Mouse (Mus musculus): ENCODE measurements around the gene Suclg1. TPM values are rescaled to one million over a fixed set of nuclear protein-coding genes. Genes with fewer than 3 reads are reported as not detected.

Gene Suclg1
- total RNA-seq, 2 experiments from 2014 or later, result 137 to 145 TPM

DNA sequence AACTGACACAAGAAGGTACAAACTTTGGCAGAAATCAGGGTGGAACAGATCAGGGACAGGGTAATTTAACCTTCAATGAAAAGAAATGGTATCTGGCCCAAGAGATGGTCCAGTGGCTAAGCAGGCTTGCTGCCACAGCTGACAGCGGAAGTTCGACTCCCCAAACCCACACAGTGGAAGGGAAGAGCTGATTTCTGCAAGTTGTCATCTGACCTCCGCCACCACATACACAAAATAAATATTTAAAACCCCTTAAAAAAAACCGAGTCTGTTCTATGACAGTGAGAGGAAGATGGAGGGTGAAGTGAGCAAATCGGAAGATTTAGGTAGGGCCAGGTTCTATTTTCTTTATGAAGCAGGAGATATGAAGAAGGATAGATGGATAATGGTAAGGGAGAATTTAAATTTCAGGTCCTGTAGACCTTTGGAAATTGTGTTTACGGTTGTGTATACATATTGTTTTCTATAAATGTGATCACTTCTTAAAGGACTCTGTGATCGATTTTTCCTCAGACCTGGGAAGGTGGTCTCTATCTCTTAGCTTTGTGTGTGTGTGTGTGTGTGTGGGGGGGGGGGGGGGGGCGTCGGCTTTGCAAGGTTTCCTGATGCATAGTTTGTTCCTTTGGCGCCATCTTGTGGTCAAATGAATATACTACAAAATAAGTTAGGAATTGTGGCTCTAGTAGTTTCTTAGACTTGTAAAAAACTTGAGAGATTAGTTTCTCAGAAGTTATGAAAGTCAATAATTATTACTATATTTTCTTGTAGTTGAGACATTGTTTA, 20.6 kb upstream of the Suclg1 start:
- TF ChIP-seq CTCF (conservative IDR thresholded peaks at IDR 0.05), result peak; percentile 66
- Histone ChIP-seq H3K4me3 (no peak overlapping the region), H3K27ac (no peak overlapping the region)
- DNase-seq (ENCODE audit: low spot score in 2 of 2), result peak in 1 of 2 experiments; percentile 37

DNA sequence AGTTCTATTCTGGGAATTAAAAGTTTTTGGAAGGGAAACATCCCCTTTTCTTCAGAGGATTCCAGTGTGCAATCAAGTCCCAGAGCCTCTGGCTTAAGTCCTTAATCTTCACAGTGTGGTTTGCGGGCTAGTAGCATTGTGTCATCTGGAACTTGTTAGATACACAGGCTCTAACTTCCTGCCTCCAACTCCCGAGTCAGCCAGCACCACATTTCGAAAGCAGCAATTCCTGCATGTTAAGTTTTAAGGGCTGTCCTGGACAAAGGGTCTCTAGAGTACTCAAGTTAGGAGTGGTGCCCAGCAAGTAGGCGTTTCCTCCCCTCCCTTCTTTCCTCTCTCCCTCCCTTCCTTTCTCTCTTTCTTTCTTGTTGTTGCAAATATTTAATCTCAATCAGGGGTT, 19.8 kb upstream of the Suclg1 start:
- no peak overlapping the region for H3K4me3 ChIP-seq
- DNase-seq (ENCODE audit: low spot score in 2 of 2), result no peak
- TF ChIP-seq CTCF (conservative IDR thresholded peaks at IDR 0.05), result no peak
- no peak overlapping the region for H3K27ac ChIP-seq

DNA sequence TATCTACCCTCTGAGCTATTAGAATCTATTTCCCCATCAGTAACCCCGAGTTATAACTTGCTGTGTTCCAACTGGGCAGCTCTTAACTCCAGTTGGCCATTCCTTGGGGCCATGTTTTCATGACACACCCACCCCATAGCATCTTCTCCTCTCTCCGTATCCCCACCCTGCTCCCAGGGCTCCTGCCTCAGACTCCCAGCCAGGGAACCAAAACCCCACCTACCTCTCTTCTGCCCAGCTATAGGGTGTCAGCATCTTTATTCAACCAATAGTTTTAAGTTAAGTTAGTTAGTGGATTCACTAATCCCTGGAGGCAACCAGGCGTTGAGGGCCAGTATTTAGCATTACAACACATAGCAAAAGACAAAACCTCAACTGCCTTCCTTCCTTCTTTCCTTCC, 19.3 kb upstream of the Suclg1 start:
- no peak overlapping the region for H3K4me3 ChIP-seq
- TF ChIP-seq CTCF (conservative IDR thresholded peaks at IDR 0.05), result no peak
- no peak for DNase-seq (ENCODE audit: low spot score in 2 of 2)
- no peak overlapping the region for H3K27ac ChIP-seq

DNA sequence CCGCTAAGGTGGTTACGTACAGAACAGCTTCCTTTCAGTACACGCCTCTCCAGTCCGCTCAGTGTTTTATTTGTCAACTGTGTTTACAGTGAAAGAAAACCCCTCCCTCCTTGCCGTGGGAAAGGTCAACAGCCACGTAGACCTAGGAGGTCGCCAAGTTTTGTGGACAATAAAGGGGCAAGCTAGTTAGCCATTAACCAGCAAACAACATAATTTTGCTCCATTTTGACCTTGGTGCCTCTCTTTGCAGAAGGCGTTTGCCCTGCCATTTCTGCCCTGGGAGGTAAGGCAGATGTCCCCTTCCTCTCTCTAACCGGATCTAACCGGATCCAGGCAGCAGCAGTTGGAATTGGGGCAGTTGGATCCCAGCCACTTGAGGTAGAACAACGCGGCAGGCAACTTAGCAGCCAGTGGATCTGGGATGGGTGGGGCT, 16.0 kb upstream of the Suclg1 start:
- no peak overlapping the region for H3K27ac ChIP-seq
- DNase-seq (ENCODE audit: low spot score in 2 of 2), result no peak
- TF ChIP-seq CTCF (conservative IDR thresholded peaks at IDR 0.05), result no peak
- no peak overlapping the region for H3K4me3 ChIP-seq

DNA sequence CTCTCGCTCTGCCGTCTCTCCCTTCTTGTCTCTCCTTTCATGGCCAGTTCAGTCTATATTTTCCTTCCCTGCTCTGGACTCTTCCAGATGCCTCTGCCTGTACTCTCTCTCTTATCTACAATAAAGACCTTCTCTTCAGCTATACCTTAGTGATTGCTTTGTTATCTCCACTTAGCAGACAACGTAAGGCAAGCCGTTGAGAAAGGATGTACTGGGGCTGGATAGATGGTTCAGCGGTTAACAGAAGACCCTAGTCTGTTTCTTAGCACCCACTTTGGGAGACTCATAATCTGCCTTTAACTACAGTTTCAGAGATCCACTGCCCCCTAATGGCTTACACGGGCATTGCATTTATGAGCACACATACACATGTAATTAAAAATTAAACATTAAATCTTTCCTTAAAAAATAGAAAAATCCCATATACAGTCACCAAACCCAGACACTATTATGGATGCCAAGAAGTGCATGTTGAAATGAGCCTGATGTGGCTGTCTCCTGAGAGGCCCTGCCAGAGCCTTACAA, 14.9 kb upstream of the Suclg1 start:
- no peak overlapping the region for H3K27ac ChIP-seq
- no peak for DNase-seq (ENCODE audit: low spot score in 2 of 2)
- TF ChIP-seq CTCF (conservative IDR thresholded peaks at IDR 0.05), result peak; percentile 69
- no peak overlapping the region for H3K4me3 ChIP-seq

DNA sequence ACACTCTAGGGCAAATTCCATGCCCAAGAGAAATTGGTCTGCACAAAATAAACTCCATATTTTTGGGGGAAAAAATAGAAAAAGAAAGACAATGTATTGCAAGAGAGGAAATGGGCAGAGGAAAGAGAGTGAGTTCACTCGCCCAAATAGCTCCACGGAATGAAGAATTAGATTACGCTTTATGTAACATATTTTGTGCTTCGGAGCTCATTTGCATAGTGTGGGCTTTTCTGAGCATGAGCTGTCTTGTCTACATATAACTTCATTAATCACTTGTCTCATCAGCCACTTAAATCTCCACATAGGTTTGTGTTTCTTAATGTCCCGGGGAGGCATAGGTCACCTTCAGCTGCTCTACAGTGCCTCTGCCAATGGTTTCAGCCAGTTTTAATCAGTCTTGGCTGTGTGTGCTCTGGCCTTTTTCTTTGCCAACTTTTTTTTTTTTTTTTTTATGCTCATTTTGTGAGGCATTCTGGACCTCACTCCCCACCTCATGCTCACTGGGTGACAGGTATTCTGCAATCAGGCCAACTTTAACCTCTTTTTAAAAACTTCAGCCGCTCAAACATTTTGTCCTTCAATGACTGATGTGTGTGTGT, 13.8 kb upstream of the Suclg1 start:
- H3K27ac ChIP-seq, result peak overlapping the region; percentile 46; the same call in 1 of the 2 replicates
- no peak for DNase-seq (ENCODE audit: low spot score in 2 of 2)
- H3K4me3 ChIP-seq, result no peak overlapping the region
- TF ChIP-seq CTCF (conservative IDR thresholded peaks at IDR 0.05), result no peak

DNA sequence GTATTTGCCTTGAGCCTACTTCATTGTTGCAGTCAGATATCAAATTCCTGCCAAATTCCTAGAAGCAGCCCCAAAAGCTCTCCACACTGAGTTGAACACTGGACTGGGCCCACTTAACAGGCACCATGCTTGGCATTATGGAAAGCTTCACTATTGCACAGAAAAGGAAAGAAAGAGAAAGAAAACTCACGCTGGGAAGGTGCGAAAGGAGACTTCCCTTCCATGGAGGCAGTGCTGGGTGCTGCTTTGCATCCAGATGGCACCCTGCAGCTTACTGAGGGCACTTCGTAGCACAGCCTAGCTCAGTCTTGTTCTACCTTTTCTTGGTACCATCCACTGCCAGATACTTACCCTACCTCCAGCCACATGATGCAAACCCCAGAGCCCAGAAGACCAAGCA, 12.5 kb upstream of the Suclg1 start:
- no peak for DNase-seq (ENCODE audit: low spot score in 2 of 2)
- TF ChIP-seq CTCF (conservative IDR thresholded peaks at IDR 0.05), result no peak

DNA sequence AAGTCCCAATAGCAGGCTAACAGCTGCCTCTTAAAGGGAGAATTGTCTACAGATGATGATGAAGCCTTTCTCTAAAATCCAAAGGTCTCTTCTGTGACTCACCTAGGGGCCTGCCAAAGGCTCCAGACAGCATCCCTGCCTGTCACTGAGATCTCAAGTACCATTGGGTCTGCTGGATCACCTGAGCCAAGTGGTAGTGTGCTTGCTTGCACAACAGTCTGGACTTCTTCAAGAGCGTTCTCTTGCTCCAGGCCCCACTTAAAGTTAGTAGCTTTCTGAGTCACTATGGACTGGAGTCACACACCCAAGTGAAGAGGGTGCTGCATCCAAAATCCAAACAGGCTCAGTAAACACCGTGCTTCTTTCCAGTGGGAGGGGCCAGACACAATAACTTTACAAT, 1.4 kb upstream of the Suclg1 start:
- no peak for DNase-seq (ENCODE audit: low spot score in 2 of 2)

More for the DNA sequence above, 12.5 kb upstream of the Suclg1 start:
- H3K4me3 ChIP-seq, result no peak overlapping the region
- H3K27ac ChIP-seq, result no peak overlapping the region

DNA sequence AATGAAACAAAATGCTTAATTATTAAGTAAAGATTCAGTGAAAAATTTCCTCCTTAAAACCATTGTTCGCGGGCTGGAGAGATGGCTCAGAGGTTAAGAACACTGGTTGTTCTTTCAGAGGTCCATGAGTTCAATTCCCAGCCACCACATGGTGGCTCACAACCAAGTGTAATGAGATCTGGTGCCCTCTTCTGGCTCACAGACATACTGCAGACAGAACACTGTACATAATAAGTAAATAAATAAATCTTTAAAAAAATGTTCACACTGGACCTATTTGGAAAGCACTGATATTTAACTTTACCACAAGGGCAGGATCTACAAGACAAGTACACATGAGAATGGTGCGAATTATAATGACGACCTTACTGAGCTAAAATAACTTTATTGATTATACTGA, 730 bp upstream of the Suclg1 start:
- Histone ChIP-seq H3K27ac (no peak overlapping the region), H3K4me3 (peak overlapping the region; percentile 98)
- TF ChIP-seq CTCF (conservative IDR thresholded peaks at IDR 0.05), result peak; percentile 80

More for the DNA sequence above, 1.4 kb upstream of the Suclg1 start:
- H3K27ac ChIP-seq, result no peak overlapping the region
- no peak for TF ChIP-seq CTCF (conservative IDR thresholded peaks at IDR 0.05)
- no peak overlapping the region for H3K4me3 ChIP-seq

DNA sequence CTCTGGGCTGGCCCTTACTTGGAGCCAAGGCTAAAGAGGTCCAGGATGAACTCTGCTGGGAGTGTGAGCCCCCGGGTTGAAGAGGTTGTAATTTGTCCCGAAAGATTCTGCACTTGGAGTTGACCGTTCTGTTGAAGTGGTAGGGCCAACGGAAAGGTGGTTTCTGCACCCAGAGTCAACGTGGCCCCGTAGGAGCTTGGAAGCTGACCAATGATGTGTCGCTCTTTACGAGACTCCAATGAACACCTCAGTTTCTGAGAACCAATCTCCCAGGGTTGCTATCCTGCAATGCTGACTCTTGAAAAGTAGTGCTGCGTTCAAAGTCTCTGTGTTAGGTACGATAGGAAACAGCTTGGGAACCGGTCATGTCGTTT, 854 bp downstream of the Suclg1 start:
- no peak for DNase-seq (ENCODE audit: low spot score in 2 of 2)
- no peak for TF ChIP-seq CTCF (conservative IDR thresholded peaks at IDR 0.05)
- Histone ChIP-seq H3K4me3 (peak overlapping the region; percentile 98), H3K27ac (peak overlapping the region; percentile 98)

More for the DNA sequence above, 730 bp upstream of the Suclg1 start:
- DNase-seq (ENCODE audit: low spot score in 2 of 2), result no peak

DNA sequence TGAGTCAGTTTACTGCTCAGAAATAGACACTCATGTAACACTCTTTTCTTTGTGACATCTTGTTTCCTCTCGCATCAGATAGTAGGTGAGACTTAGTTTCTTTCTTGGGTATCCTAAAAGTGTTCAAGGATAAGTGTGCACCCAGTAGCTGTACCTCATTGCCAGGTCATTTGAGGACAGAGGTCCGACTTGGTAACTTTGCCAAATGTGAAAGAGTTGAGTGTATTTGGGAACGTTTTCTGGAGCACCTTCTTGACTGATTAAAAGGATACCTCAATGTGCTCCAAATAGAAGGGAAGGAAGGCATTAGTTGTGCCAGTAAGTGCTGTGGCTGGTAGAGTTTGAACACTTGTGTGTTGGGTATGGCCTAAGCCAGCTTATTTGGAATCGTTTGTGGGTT, 1.7 kb downstream of the Suclg1 start:
- peak overlapping the region; percentile 98 for H3K4me3 ChIP-seq
- H3K27ac ChIP-seq, result no peak overlapping the region
- no peak for DNase-seq (ENCODE audit: low spot score in 2 of 2)
- no peak for TF ChIP-seq CTCF (conservative IDR thresholded peaks at IDR 0.05)

DNA sequence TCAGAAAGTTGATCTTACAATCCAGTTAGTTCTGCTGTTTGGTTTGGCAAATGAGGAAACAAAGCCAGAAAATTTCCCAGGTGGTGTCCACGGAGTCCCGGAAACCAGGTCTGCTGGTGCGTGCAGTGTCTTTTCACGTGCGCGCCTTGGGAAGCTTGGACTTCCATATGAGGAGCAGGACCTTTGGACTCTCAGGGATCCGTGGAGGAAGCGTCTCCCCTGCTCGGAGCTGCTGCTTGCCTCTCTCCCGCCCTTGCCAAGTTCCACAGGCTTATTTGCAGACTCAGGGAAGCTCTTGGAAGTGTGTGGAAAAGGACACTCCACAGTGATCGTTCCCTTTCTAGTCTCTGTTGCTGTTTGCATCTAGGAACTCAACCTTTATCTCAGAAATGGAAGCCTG, 3.2 kb downstream of the Suclg1 start:
- no peak for TF ChIP-seq CTCF (conservative IDR thresholded peaks at IDR 0.05)
- H3K27ac ChIP-seq, result no peak overlapping the region
- DNase-seq (ENCODE audit: low spot score in 2 of 2), result no peak
- H3K4me3 ChIP-seq, result no peak overlapping the region

DNA sequence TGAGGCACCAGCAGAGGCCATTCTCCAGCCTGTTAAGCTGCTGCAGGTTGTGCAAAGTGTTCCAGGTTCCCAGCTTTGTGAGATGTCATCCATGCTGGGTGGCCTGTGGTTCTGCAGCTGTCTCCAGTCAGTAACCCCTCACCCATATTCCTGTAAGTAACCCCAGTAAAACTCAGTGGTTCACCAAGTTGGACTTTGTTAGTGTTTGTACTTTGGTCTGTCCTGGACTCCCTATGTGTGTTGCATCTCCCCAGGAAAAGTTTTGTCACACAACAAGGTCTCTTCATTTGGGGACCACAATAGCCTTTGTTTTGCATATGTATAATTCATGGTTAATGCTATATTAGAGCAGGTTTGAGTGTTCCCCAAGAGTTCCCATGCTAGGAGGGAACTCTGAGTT, 4.2 kb downstream of the Suclg1 start:
- no peak for TF ChIP-seq CTCF (conservative IDR thresholded peaks at IDR 0.05)
- H3K27ac ChIP-seq, result no peak overlapping the region
- no peak overlapping the region for H3K4me3 ChIP-seq
- DNase-seq (ENCODE audit: low spot score in 2 of 2), result no peak

DNA sequence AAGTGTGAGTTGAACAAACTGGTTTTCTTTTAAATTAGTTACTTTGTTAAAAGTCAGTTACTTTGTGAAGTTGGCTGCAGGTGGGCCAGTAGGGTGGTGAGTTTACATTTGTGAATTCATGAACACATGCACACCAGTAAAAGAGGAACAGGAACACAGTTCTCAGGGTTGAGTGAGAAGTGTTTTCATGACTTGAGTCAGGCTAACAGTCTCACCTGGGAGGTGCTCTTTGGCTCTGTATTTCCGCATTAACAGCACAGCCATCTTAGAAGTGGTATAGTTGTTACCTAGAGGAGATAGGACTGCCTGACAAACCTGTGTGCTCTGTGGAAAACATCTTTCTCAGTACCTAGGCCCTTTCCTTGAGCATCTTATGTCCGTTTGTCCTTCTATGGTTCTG, 4.8 kb downstream of the Suclg1 start:
- TF ChIP-seq CTCF (conservative IDR thresholded peaks at IDR 0.05), result no peak
- no peak for DNase-seq (ENCODE audit: low spot score in 2 of 2)
- H3K4me3 ChIP-seq, result no peak overlapping the region
- no peak overlapping the region for H3K27ac ChIP-seq

Data from layer of hippocampus, adult 2 months (tissue).